Comparison of ENCODE assay signal across 11 mouse cellular contexts in genomic region chr1:125537131-125537530, GRCm38 (mm10).
"Had no signal": no experiment of that assay in that cellular context is flagged by ENCODE, and none has a peak within 500 bp of the region (broad histone marks: within the 10 kb centered on the region; RNA-seq: fewer than 3 reads in every experiment).

No protein-coding gene starts in this region.

- DNase-seq: gastrocnemius, postnatal 14 days; gastrocnemius, postnatal 36 days; heart, adult 18-20 months; heart, postnatal 10 days; heart, postnatal 4 days; kidney, adult 18-20 months; kidney, adult 8-10 months; kidney, postnatal 10 days; kidney, postnatal 25 days; kidney, postnatal 4 days; left cerebral cortex, postnatal 4 days had no signal
